Mouse (Mus musculus) erythroblast, embryonic 14.5 days (primary cell): Measurements from ENCODE around the gene Slc38a3. TPM values are rescaled to one million over a fixed set of nuclear protein-coding genes. Genes with fewer than 3 reads are reported as not detected.

ENCODE experiments used
- H3K27me3 ChIP-seq: 2 replicates; pipeline ENCODE4 v1.6.1; 2012; ENCODE audit warnings: inconsistent platforms; ENCODE audit not compliant: control insufficient read depth
- H3K36me3 ChIP-seq: 2 replicates; pipeline ENCODE4 v1.6.1; 2012; ENCODE audit warnings: mild to moderate bottlenecking, inconsistent platforms; ENCODE audit not compliant: control insufficient read depth
- H3K4me1 ChIP-seq: 2 replicates; pipeline ENCODE4 v1.6.1; 2012; ENCODE audit warnings: inconsistent platforms; ENCODE audit not compliant: control insufficient read depth
- H3K4me3 ChIP-seq: replicated peaks from 2 replicates; pipeline ENCODE3; 2012; ENCODE audit warnings: moderate library complexity, mild to moderate bottlenecking, inconsistent platforms
- H3K9me3 ChIP-seq: 2 replicates; pipeline ENCODE4 v1.6.1; 2012; ENCODE audit warnings: low read length, inconsistent platforms, mixed read lengths; ENCODE audit not compliant: control insufficient read depth
- GATA1 ChIP-seq: IDR thresholded peaks from 2 replicates; pipeline ENCODE4 v1.6.1; 2012; ENCODE audit warnings: low read length, inconsistent platforms, mixed read lengths
- TAL1 ChIP-seq: IDR thresholded peaks from 3 replicates; pipeline ENCODE4 v1.6.1; 2012; ENCODE audit warnings: low read length, inconsistent platforms, mixed read lengths
- polyA plus RNA-seq: library from polyadenylated mRNA; stranded (reverse); fragments of >175 nt; gene quantifications from 2 replicates; pipeline ENCODE4 v1.2.3, GENCODE M21; 2012

The Slc38a3 gene
- polyA plus RNA-seq, 1 experiment, result 0.05 TPM

DNA sequence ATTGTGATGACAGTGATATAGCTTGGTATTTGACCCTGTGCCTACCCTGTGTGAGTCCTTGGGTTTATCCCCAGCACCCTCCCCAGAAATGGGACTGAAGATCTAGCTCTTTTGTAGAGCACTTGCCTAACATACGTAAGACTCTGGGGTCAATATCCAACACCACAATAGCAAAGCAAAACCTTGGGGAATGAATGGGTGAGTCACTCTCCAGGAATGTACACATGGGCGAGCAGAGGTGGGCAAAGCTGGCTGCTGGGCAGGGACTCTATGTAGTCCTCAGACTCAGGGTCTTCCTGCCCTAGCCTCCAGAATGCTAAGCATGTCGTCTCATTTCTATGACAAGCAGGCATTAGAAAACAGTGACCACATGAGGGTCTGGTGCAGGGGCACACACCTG is 20.6 kb downstream of the Slc38a3 start:
- Histone ChIP-seq H3K36me3 (no peaks in the 10 kb centered on the region; the same call in 1 of the 2 replicates), H3K4me1 (peaks cover 20% of the 10 kb centered on the region), H3K9me3 (no peaks in the 10 kb centered on the region), H3K27me3 (peaks cover 14% of the 10 kb centered on the region), H3K4me3 (no peak overlapping the region)
- TF ChIP-seq GATA1 (no peak), TAL1 (no peak)

DNA sequence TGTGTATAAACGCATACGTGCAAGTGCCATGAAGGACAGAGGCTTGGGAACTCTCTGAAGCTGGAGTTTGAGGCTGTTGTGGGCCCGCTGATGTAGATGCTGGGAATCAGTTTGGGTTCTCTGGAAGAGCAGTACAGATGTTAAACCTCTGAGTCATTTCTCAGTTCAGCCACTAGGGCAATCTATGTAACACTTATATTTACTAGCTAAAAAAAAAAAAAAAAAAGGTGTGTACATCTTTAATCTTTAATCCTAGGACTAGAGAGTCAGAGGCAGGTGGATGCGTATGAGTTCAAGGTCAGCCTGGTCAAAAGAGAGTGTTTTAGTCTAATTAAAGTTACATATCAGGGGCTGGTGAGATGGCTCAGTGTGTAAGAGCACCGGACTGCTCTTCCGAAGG is 22.4 kb downstream of the Slc38a3 start:
- no peak for TF ChIP-seq TAL1
- Histone ChIP-seq H3K9me3 (no peaks in the 10 kb centered on the region), H3K4me3 (no peak overlapping the region), H3K27me3 (peaks cover 14% of the 10 kb centered on the region), H3K36me3 (no peaks in the 10 kb centered on the region; the same call in 1 of the 2 replicates), H3K4me1 (peaks cover 28% of the 10 kb centered on the region)

DNA sequence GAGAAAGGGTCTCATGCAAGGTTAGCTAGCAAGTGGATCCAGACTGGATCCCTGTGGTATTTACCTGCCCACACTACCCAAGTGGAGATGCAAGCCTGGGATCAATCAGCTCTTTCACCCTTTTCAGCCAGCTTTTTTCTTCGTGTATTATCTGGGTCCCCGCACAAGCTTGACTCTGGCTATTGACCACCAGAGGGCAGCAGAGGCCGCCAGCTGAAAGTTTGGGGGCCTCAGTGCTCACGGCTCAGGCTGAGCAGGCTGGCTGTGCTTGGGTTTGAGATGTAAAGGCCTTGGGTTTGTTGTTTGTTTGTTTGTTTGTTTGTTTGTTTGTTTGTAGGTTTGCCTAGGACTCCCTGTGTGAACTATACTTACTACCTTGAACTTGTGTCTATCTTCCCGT is 23.8 kb downstream of the Slc38a3 start:
- TF ChIP-seq TAL1 (no peak), GATA1 (no peak; the same call in 1 of the 2 replicates)
- Histone ChIP-seq H3K36me3 (no peaks in the 10 kb centered on the region), H3K4me3 (no peak overlapping the region), H3K9me3 (no peaks in the 10 kb centered on the region), H3K4me1 (peaks cover 28% of the 10 kb centered on the region), H3K27me3 (peaks cover 14% of the 10 kb centered on the region)

DNA sequence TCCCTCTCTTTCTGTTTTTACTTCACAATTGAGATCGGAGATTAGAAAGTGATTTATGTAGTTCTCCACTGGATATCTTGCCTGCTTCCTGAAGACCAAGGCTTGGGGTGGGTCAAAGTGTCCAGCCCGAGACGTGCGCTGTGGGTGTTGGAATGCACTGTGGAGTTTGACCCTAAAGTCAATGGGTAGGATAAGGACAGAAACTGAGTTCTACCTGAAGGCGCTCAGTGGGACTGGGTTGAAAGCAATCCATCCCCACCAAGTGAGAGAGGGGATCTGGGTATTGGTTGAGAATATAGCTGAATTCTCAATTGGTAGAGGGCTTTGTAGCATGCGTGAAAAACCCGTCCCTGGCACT is 24.2 kb downstream of the Slc38a3 start:
- H3K27me3 ChIP-seq, result peaks cover 14% of the 10 kb centered on the region
- peaks cover 31% of the 10 kb centered on the region for H3K4me1 ChIP-seq
- H3K4me3 ChIP-seq, result no peak overlapping the region
- TF ChIP-seq TAL1 (no peak), GATA1 (no peak)
- no peaks in the 10 kb centered on the region for H3K36me3 ChIP-seq
- H3K9me3 ChIP-seq, result no peaks in the 10 kb centered on the region

DNA sequence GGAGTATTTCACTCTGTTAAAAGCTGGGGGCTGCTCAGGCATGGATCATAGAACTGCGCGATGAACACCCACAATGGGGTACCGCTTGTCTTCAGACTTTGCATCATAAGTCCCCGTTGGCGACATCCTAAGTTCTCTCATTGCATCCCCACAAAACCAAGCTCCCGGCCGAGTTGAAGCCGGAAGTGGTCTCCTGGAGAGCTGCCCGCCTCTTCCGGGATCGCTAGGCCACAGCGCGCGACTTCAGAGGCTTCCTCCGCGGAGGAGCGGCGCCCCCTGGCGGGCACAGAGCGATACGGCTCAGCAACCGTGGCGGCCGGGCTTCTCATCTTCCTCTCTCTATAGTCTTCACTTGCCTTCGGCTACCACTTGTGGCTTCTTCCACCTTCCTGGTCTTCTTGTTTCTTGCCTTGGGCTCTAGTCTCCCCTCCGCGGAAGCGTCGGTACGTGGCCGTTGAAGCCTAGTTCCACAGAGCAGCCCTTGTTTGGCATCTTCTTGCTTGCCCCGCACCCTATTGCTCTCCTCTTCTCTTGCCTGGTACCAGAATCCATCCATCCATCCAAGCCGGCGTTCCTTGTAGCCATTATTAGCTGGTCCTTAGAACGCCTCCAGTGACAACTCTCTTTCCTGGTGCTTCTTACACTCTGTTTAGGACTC is 24.7 kb downstream of the Slc38a3 start:
- Histone ChIP-seq H3K4me1 (peaks cover 32% of the 10 kb centered on the region), H3K9me3 (no peaks in the 10 kb centered on the region), H3K4me3 (peak overlapping the region; percentile 76), H3K27me3 (peaks cover 12% of the 10 kb centered on the region), H3K36me3 (no peaks in the 10 kb centered on the region)
- no peak for TF ChIP-seq GATA1
- no peak for TF ChIP-seq TAL1

DNA sequence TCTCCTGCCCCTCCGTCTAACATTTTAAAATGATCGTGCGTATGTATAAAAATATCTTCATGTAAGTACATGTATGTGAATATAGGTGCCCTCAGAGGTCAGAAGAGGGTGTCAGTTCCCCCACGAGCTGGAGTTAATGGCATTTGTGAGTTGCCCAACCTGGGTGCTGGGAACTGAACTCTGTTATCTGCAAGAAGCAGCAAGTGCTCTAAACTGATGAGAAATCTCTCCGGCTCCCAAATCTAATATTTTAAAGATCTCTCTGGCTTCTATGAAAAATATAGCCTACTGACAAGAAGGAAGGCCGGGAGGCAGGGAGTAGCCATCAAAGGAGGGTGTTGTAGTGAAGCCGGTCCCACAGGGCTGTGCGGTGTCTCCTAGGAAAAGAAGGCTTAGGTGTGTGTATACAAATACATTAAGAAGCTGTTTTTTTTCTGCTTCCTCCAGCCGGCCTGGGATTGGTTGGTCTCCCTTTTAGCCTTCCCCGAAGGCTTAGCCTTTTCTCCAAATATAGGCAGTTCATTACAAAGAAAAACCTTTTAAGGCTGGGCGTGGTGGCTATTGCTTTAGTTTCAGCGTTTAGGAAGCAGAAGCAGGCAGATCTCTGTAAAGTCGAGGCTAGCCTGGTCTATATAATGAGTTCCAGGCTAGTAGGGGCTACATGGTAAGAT is 25.7 kb downstream of the Slc38a3 start:
- H3K4me3 ChIP-seq, result peak overlapping the region; percentile 76
- TF ChIP-seq GATA1 (no peak), TAL1 (no peak)
- H3K27me3 ChIP-seq, result peaks cover 8% of the 10 kb centered on the region
- peaks cover 32% of the 10 kb centered on the region for H3K4me1 ChIP-seq
- no peaks in the 10 kb centered on the region for H3K36me3 ChIP-seq
- H3K9me3 ChIP-seq, result no peaks in the 10 kb centered on the region

DNA sequence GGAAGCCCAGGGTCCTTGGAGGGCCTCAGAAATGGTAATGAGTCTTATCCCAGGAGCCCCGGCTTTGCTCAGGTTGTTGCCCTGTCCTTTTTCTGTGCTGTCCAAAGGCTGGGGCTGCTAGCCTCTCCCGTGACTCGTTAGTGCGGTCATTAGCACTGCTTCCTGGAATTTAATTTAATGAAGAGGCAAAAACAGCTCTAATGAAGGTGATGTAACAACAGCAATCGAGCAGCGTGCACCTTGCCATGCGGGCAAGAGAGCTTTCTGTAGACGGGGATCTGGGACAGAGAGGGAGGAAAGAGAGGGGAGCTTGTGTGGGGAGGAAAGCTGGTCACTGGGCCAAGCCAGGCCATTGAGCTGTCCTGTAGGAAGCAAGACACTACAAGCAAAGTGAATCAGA is 27.7 kb downstream of the Slc38a3 start:
- Histone ChIP-seq H3K4me3 (no peak overlapping the region), H3K9me3 (no peaks in the 10 kb centered on the region), H3K4me1 (peaks cover 38% of the 10 kb centered on the region), H3K27me3 (peaks cover 8% of the 10 kb centered on the region), H3K36me3 (no peaks in the 10 kb centered on the region)
- TF ChIP-seq TAL1, result no peak
- TF ChIP-seq GATA1, result no peak

DNA sequence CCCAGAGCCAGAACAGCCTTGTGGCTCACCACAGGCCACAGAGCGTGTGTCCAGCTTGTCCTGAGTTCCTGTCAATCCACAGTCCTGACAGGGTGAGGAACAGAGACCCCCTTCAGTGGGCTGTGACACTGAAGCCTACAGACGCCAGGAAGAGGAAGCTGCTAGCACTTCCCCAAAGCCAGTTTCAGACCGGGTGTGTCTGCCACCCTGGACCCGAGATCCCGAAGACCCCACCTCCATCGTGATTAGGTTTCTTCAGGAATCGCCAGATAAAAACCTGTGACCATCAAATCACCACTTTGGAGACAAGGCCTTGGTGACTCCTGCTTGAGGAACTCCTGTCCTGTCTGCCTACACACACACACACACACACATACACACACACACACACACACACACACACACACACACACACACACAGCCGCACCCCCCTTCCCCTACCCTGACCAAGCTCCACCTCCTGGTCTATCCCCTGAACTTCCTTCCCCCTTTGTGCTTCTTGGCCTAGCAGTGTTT is 29.0 kb downstream of the Slc38a3 start:
- H3K9me3 ChIP-seq, result no peaks in the 10 kb centered on the region
- H3K27me3 ChIP-seq, result peaks cover 6% of the 10 kb centered on the region
- no peak for TF ChIP-seq GATA1
- TF ChIP-seq TAL1, result no peak
- peaks cover 45% of the 10 kb centered on the region for H3K4me1 ChIP-seq
- H3K36me3 ChIP-seq, result no peaks in the 10 kb centered on the region
- H3K4me3 ChIP-seq, result no peak overlapping the region

DNA sequence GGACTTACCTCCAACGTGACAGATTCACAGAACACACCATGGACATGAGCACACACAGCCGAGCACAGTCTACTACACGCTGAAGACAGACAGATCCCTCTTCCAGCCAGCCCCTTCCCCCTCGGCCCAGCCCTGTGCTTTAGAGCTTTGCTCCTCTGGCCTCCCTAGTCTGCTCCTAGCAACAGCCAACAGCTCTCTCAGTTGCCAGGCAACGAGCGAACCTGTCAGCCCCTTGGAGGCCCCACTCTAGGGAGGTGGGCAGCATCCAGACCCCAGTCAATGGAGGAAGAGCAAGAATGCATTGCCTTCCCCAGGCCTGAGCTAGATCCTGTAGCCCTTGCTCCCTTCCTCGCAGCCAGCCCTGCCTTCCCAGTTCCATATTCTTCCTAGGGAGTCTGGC is 32.3 kb downstream of the Slc38a3 start:
- Histone ChIP-seq H3K4me1 (peaks cover 52% of the 10 kb centered on the region), H3K9me3 (no peaks in the 10 kb centered on the region), H3K27me3 (no peaks in the 10 kb centered on the region), H3K4me3 (no peak overlapping the region), H3K36me3 (peaks cover 8% of the 10 kb centered on the region)
- TF ChIP-seq TAL1 (no peak), GATA1 (no peak)
